Mouse (Mus musculus) myocyte (in vitro differentiated cells): Measurements from ENCODE around the gene Kmt2e.

Experiments
- MYOG ChIP-seq, 3 experiments: IDR thresholded peaks; one replicate each; pipeline ENCODE4 v1.6.1; 2011; ENCODE audit warnings: control low read depth in 2 of 3, low read depth in 2 of 3, mild to moderate bottlenecking in 2 of 3; ENCODE audit not compliant: insufficient read length in 2 of 3, control insufficient read depth in 1 of 3, insufficient read depth in 1 of 3
- POLR2A ChIP-seq: IDR thresholded peaks from one replicate; pipeline ENCODE4 v1.6.1; 2011; ENCODE audit warnings: low read depth, mild to moderate bottlenecking, control low read depth, moderate library complexity; ENCODE audit not compliant: insufficient read length
- TCF12 ChIP-seq: IDR thresholded peaks from one replicate; pipeline ENCODE4 v1.6.1; 2011; ENCODE audit warnings: mild to moderate bottlenecking, control low read depth; ENCODE audit not compliant: poor library complexity, insufficient read depth, severe bottlenecking

DNA sequence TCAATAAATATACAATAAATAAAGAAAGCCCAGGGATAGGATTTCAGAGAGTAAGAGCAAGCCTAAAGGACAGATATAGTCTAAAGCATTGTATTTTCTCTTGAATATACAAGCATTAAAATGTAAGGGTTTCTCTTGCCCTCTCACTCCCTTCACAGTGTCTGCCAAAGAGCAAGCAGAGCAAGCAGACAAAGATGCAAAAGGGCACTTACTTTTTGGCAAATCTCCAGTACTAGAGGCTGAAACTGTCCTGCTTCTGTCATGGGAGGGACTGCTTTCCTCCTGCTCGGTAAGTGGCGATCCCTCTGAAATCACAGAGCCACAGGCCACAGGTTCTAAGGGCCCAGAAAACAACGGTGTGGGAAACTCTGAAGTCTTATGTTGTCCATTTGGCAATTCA, 89.7 kb downstream of the Kmt2e start:
- no peak for TF ChIP-seq MYOG (IDR thresholded peaks at IDR 0.05; ENCODE audit: control insufficient read depth in 1 of 3, insufficient read depth in 1 of 3, insufficient read length in 2 of 3, low read depth in 2 of 3)
- TF ChIP-seq POLR2A: no peak
- no peak for TF ChIP-seq TCF12
